Mouse (Mus musculus): Measurements from ENCODE around the gene Taf13.
A peak's percentile ranks its signal among the peaks of the same experiment; 100 is the strongest.
"Not testable (repeated sequence)": the region's sequence is repeated elsewhere in the genome, so short reads cannot be mapped to it uniquely, and the experiment has no call there.

Gene Taf13

GRCm38 (mm10) chr3:108571443-108572294 lies at the start of gene Taf13:
TSS of gene Taf13 (plus strand) at chr3:108571698.
- DNase-seq (ENCODE audit: inconsistent age in 2 of 2, low spot score in 1 of 2): peak; percentile 97 to 99

GRCm38 (mm10) chr3:108523415-108523814 lies 48.1 kb upstream of the Taf13 start:
- no peak for DNase-seq (ENCODE audit: inconsistent age in 2 of 2, low spot score in 1 of 2)

GRCm38 (mm10) chr3:108528489-108528888 lies 43.0 kb upstream of the Taf13 start:
- no peak for DNase-seq (ENCODE audit: inconsistent age in 2 of 2, low spot score in 1 of 2)

- DNase-seq (ENCODE audit: inconsistent age in 2 of 2, low spot score in 1 of 2): peak; percentile 45 to 56
Observed at GRCm38 (mm10) chr3:108533114-108533885, 38.2 kb upstream of the Taf13 start.

GRCm38 (mm10) chr3:108533951-108534350 lies 37.5 kb upstream of the Taf13 start, which contains the start of gene 1700013F07Rik:
TSS of gene 1700013F07Rik (plus strand) at chr3:108534150.
- peak; percentile 39 to 67 for DNase-seq (ENCODE audit: inconsistent age in 2 of 2, low spot score in 1 of 2)

- DNase-seq (ENCODE audit: inconsistent age in 2 of 2, low spot score in 1 of 2): peak in 1 of 2 experiments; percentile 33
Observed at GRCm38 (mm10) chr3:108535896-108536516, 35.5 kb upstream of the Taf13 start.

- DNase-seq (ENCODE audit: inconsistent age in 2 of 2, low spot score in 1 of 2): peak; percentile 41 to 70
Observed at GRCm38 (mm10) chr3:108536517-108537260, 34.8 kb upstream of the Taf13 start, which contains the start of gene 5330417C22Rik. TSS of gene 5330417C22Rik (minus strand) at chr3:108536536.

- DNase-seq (ENCODE audit: inconsistent age in 2 of 2, low spot score in 1 of 2): peak; percentile 86 to 95
Observed at GRCm38 (mm10) chr3:108537303-108537702, 34.2 kb upstream of the Taf13 start.

- no peak for DNase-seq (ENCODE audit: inconsistent age in 2 of 2, low spot score in 1 of 2)
Observed at GRCm38 (mm10) chr3:108542299-108542698, 29.2 kb upstream of the Taf13 start.

GRCm38 (mm10) chr3:108554111-108554561 lies 17.4 kb upstream of the Taf13 start:
- no peak for DNase-seq (ENCODE audit: inconsistent age in 2 of 2, low spot score in 1 of 2)

- peak; percentile 93 to 98 for DNase-seq (ENCODE audit: inconsistent age in 2 of 2, low spot score in 1 of 2)
Observed at GRCm38 (mm10) chr3:108554587-108555312, 16.7 kb upstream of the Taf13 start.

- no peak for DNase-seq (ENCODE audit: inconsistent age in 2 of 2, low spot score in 1 of 2)
Observed at GRCm38 (mm10) chr3:108557888-108558287, 13.6 kb upstream of the Taf13 start.

- DNase-seq (ENCODE audit: inconsistent age in 2 of 2, low spot score in 1 of 2): peak; percentile 97 to 99
Observed at GRCm38 (mm10) chr3:108562133-108562730, 9.3 kb upstream of the Taf13 start, which contains the start of gene Tmem167b. TSS of gene Tmem167b (minus strand) at chr3:108562466.

GRCm38 (mm10) chr3:108562777-108563271 lies 8.7 kb upstream of the Taf13 start:
- DNase-seq (ENCODE audit: inconsistent age in 2 of 2, low spot score in 1 of 2): no peak

GRCm38 (mm10) chr3:108563309-108563708 lies 8.2 kb upstream of the Taf13 start:
- peak; percentile 82 to 94 for DNase-seq (ENCODE audit: inconsistent age in 2 of 2, low spot score in 1 of 2)

- no peak for DNase-seq (ENCODE audit: inconsistent age in 2 of 2, low spot score in 1 of 2)
Observed at GRCm38 (mm10) chr3:108567990-108568877, 3.3 kb upstream of the Taf13 start.

GRCm38 (mm10) chr3:108569636-108570035 lies 1.9 kb upstream of the Taf13 start:
- not testable (repeated sequence) for DNase-seq (ENCODE audit: inconsistent age in 2 of 2, low spot score in 1 of 2)

GRCm38 (mm10) chr3:108570813-108571212 lies 685 bp upstream of the Taf13 start:
- DNase-seq (ENCODE audit: inconsistent age in 2 of 2, low spot score in 1 of 2): no peak
